Mouse (Mus musculus) myocyte (in vitro differentiated cells): ENCODE results near the gene Ddi2. TPM values are rescaled to one million over a fixed set of nuclear protein-coding genes. Genes with fewer than 3 reads are reported as not detected.

Experiments used
- H3K27me3 ChIP-seq: one replicate; pipeline ENCODE4 v1.6.1; 2011; ENCODE audit not compliant: control insufficient read depth, insufficient read depth, insufficient read length
- H3K36me3 ChIP-seq: one replicate; pipeline ENCODE4 v1.6.1; 2011; ENCODE audit not compliant: control insufficient read depth, insufficient read depth
- H3K4me2 ChIP-seq: one replicate; pipeline ENCODE4 v1.6.1; 2011; ENCODE audit warnings: low read depth, control low read depth
- H3K4me3 ChIP-seq: one replicate; pipeline ENCODE4 v1.5.1; 2011; ENCODE audit warnings: mild to moderate bottlenecking, control low read depth, moderate library complexity
- H3K79me2 ChIP-seq: one replicate; pipeline ENCODE4 v1.6.1; 2011; ENCODE audit not compliant: control insufficient read depth, insufficient read depth
- H3ac ChIP-seq: one replicate; pipeline ENCODE4 v1.6.1; 2011; ENCODE audit not compliant: control insufficient read depth, insufficient read length
- CEBPB ChIP-seq: IDR thresholded peaks from 2 replicates; pipeline ENCODE4 v1.6.1; 2011; ENCODE audit warnings: mild to moderate bottlenecking, moderate library complexity; ENCODE audit not compliant: poor library complexity, insufficient read depth, severe bottlenecking
- E2F4 ChIP-seq: IDR thresholded peaks from one replicate; pipeline ENCODE4 v1.6.1; 2011; ENCODE audit warnings: mild to moderate bottlenecking, control low read depth, moderate library complexity; ENCODE audit not compliant: insufficient read depth
- MAX ChIP-seq: IDR thresholded peaks from one replicate; pipeline ENCODE4 v1.6.1; 2011; ENCODE audit warnings: low read depth, mild to moderate bottlenecking, control low read depth
- MYOD1 ChIP-seq, 3 experiments: IDR thresholded peaks; one replicate each; pipeline ENCODE4 v1.6.1; 2011; ENCODE audit warnings: control low read depth in 2 of 3, low read depth in 2 of 3, mild to moderate bottlenecking in 2 of 3, moderate library complexity in 1 of 3; ENCODE audit not compliant: insufficient read length in 2 of 3, control insufficient read depth in 1 of 3
- MYOG ChIP-seq, 3 experiments: IDR thresholded peaks; one replicate each; pipeline ENCODE4 v1.6.1; 2011; ENCODE audit warnings: control low read depth in 2 of 3, low read depth in 2 of 3, mild to moderate bottlenecking in 2 of 3; ENCODE audit not compliant: insufficient read length in 2 of 3, control insufficient read depth in 1 of 3, insufficient read depth in 1 of 3
- POLR2A ChIP-seq: IDR thresholded peaks from one replicate; pipeline ENCODE4 v1.6.1; 2011; ENCODE audit warnings: low read depth, mild to moderate bottlenecking, control low read depth, moderate library complexity; ENCODE audit not compliant: insufficient read length
- POLR2AphosphoS2 ChIP-seq: IDR thresholded peaks from one replicate; pipeline ENCODE4 v1.6.1; 2011; ENCODE audit warnings: low read depth, control low read depth; ENCODE audit not compliant: insufficient read length
- REST ChIP-seq: IDR thresholded peaks from one replicate; pipeline ENCODE4 v1.6.1; 2011; ENCODE audit warnings: mild to moderate bottlenecking, control low read depth, moderate library complexity; ENCODE audit not compliant: insufficient read depth, insufficient read length
- SRF ChIP-seq: IDR thresholded peaks from one replicate; pipeline ENCODE4 v1.6.1; 2011; ENCODE audit warnings: low read depth; ENCODE audit not compliant: control insufficient read depth, insufficient read length
- TCF12 ChIP-seq: IDR thresholded peaks from one replicate; pipeline ENCODE4 v1.6.1; 2011; ENCODE audit warnings: mild to moderate bottlenecking, control low read depth; ENCODE audit not compliant: poor library complexity, insufficient read depth, severe bottlenecking
- TCF3 ChIP-seq: IDR thresholded peaks from one replicate; pipeline ENCODE4 v1.6.1; 2011; ENCODE audit warnings: low read depth, control low read depth; ENCODE audit not compliant: insufficient read length
- USF1 ChIP-seq: IDR thresholded peaks from one replicate; pipeline ENCODE4 v1.6.1; 2011; ENCODE audit warnings: low read depth, mild to moderate bottlenecking, control low read depth, moderate library complexity
- polyA plus RNA-seq: library from polyadenylated mRNA; unstranded; fragments of >200 nt; fragmentation: generic; extraction: Trizol; gene quantifications from one replicate; pipeline ENCODE4 v1.2.1, GENCODE M21; 2012; ENCODE audit warnings: missing spikeins

Ddi2 gene
- polyA plus RNA-seq, 1 experiment = 10.6 TPM

DNA sequence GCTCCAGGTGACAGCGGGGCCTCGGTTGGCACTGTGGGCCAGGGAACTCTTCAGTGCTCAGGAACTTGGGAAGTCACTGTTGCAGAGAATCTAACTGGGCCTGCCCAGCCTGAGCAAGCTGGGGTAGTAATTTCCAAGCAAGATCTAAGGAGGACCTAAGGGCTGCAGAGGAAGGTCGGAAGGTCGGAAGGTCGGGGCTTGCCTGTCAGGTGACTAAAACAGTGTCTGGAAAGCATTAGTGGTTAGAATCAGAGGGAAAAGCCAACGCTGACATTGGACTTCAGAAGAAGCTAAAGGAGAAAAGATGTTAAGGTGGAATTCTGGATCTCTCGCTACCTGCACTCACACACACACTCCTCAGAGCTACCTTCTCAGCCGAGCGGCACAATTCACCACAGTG lies 87.2 kb downstream of the Ddi2 start:
- Histone ChIP-seq H3K36me3 (no peaks in the 10 kb centered on the region), H3ac (no peak overlapping the region), H3K27me3 (no peaks in the 10 kb centered on the region), H3K4me3 (no peak overlapping the region), H3K4me2 (no peak overlapping the region), H3K79me2 (no peaks in the 10 kb centered on the region)
- TF ChIP-seq POLR2A (no peak), E2F4 (no peak), MYOG (IDR thresholded peaks at IDR 0.05; ENCODE audit: control insufficient read depth in 1 of 3, insufficient read depth in 1 of 3, insufficient read length in 2 of 3, low read depth in 2 of 3) (no peak), TCF3 (no peak), USF1 (no peak), MAX (no peak), MYOD1 (IDR thresholded peaks at IDR 0.05; ENCODE audit: control insufficient read depth in 1 of 3, insufficient read length in 2 of 3, low read depth in 2 of 3) (no peak)

DNA sequence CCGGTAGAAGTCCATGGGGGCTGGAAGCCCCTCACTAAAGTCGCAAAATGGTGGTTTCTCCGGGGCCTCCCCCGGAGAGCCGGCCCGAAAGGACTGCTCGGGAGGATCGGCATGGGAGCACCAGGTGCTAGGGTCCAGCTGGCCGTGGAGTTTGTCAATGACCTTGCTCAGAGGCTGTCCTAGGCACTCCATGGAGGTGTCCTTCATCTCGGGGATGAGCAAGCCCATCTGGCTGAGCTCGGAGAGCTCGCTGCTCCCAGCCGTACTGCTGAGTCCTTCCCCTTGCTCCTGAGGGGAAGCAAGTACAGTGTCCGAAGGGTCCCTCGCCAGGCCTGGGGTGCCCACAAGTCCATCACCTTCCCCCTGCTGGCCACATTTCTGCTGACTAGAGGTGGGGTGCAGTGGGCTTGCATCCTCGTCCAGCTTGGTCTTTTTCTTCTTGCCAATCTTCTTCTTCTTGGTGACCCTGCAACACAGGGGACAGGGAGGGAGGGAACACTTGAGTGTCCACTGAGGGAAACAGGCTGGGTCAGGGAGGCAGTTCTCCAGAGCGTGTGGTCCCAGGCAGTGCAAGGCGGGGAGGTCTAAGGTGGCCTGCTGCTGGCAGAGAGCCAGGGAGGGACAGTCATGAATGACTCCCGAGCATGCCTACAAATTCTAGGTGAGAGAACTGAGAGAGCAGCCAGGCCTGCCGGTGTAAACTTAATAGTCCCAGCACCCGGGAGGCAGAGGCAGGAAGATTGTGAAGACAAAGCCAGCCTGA lies 90.9 kb downstream of the Ddi2 start:
- H3K4me2 ChIP-seq = no peak overlapping the region
- no peak for TF ChIP-seq TCF12
- no peak for TF ChIP-seq CEBPB
- TF ChIP-seq POLR2AphosphoS2 = no peak
- TF ChIP-seq TCF3 = no peak
- TF ChIP-seq USF1 = no peak
- TF ChIP-seq POLR2A = no peak
- TF ChIP-seq MAX = no peak
- no peak for TF ChIP-seq E2F4
- no peak for TF ChIP-seq SRF
- no peak for TF ChIP-seq REST
- TF ChIP-seq MYOG (IDR thresholded peaks at IDR 0.05; ENCODE audit: control insufficient read depth in 1 of 3, insufficient read depth in 1 of 3, insufficient read length in 2 of 3, low read depth in 2 of 3) = no peak
- TF ChIP-seq MYOD1 (IDR thresholded peaks at IDR 0.05; ENCODE audit: control insufficient read depth in 1 of 3, insufficient read length in 2 of 3, low read depth in 2 of 3) = no peak
- no peak overlapping the region for H3ac ChIP-seq
- no peaks in the 10 kb centered on the region for H3K27me3 ChIP-seq
- H3K4me3 ChIP-seq = no peak overlapping the region
- no peaks in the 10 kb centered on the region for H3K36me3 ChIP-seq
- H3K79me2 ChIP-seq = no peaks in the 10 kb centered on the region

DNA sequence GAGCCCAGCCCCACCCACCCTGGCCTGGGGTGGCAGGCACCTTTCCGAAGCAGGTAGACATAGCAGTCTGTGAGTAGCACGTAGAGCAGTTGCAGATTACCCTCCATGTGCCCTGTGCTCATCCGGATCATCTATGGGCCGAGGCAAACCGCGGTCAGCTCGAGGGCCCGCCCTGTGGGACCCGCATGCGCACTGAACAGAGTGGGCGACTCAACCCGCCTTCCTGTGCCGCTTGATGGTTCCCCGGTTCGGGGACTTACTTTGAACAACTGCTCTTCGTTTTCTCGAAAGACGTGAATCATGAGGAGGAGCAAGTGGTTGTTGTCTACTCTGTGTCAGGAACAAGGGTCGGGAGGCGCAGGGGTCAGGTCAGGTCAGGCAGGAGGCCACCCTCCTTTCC lies 92.0 kb downstream of the Ddi2 start:
- Histone ChIP-seq H3K36me3 (no peaks in the 10 kb centered on the region), H3K4me2 (no peak overlapping the region), H3K27me3 (no peaks in the 10 kb centered on the region), H3K79me2 (no peaks in the 10 kb centered on the region), H3K4me3 (no peak overlapping the region), H3ac (no peak overlapping the region)
- TF ChIP-seq POLR2A = no peak
- no peak for TF ChIP-seq POLR2AphosphoS2
- TF ChIP-seq TCF12 = no peak
- TF ChIP-seq SRF = no peak
- TF ChIP-seq REST = no peak
- TF ChIP-seq E2F4 = no peak
- TF ChIP-seq MAX = no peak
- no peak for TF ChIP-seq CEBPB
- no peak for TF ChIP-seq MYOG (IDR thresholded peaks at IDR 0.05; ENCODE audit: control insufficient read depth in 1 of 3, insufficient read depth in 1 of 3, insufficient read length in 2 of 3, low read depth in 2 of 3)
- no peak for TF ChIP-seq USF1
- TF ChIP-seq MYOD1 (IDR thresholded peaks at IDR 0.05; ENCODE audit: control insufficient read depth in 1 of 3, insufficient read length in 2 of 3, low read depth in 2 of 3) = no peak
- TF ChIP-seq TCF3 = no peak

DNA sequence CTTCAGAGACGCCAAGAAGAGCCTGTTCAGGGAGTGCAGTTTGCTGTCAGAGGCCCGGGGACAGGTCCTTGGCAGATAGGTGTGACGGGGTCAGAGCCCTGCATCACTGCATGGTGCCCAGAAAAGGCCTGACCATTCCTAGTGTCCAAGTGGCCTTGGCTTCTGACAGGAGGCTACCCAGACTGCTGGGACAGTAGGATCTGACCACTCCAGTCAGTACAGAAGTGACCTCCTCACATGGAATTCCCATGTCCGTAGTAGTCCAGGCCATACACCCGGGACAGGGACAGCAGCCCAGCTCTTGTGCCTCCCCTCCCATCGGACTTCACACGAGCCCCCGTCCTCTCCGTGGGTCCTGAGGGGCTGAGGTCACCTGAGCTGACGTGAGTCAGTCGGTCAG lies 93.2 kb downstream of the Ddi2 start:
- Histone ChIP-seq H3ac (no peak overlapping the region), H3K4me2 (no peak overlapping the region), H3K27me3 (no peaks in the 10 kb centered on the region), H3K36me3 (no peaks in the 10 kb centered on the region), H3K79me2 (no peaks in the 10 kb centered on the region), H3K4me3 (no peak overlapping the region)
- no peak for TF ChIP-seq POLR2AphosphoS2
- TF ChIP-seq TCF12 = no peak
- TF ChIP-seq TCF3 = no peak
- TF ChIP-seq MAX = no peak
- no peak for TF ChIP-seq CEBPB
- TF ChIP-seq POLR2A = no peak
- no peak for TF ChIP-seq USF1
- TF ChIP-seq SRF = no peak
- no peak for TF ChIP-seq MYOD1 (IDR thresholded peaks at IDR 0.05; ENCODE audit: control insufficient read depth in 1 of 3, insufficient read length in 2 of 3, low read depth in 2 of 3)
- TF ChIP-seq MYOG (IDR thresholded peaks at IDR 0.05; ENCODE audit: control insufficient read depth in 1 of 3, insufficient read depth in 1 of 3, insufficient read length in 2 of 3, low read depth in 2 of 3) = no peak
- no peak for TF ChIP-seq E2F4
- TF ChIP-seq REST = no peak
